Mouse (Mus musculus) liver, adult (tissue): ENCODE results near the gene Rtel1.

Source experiments
- GATA4 ChIP-seq: IDR thresholded peaks from 2 replicates; pipeline ENCODE4 v1.6.1; 2014; ENCODE audit warnings: mild to moderate bottlenecking, low read length; ENCODE audit not compliant: insufficient replicate concordance

Rtel1 gene

GRCm38 (mm10) chr2:181312435-181312834 is 7.1 kb upstream of the Rtel1 start:
- no peak for TF ChIP-seq GATA4

- TF ChIP-seq GATA4, result no peak
Measured at GRCm38 (mm10) chr2:181313006-181313343, 6.6 kb upstream of the Rtel1 start.

GRCm38 (mm10) chr2:181313344-181314079 is 6.0 kb upstream of the Rtel1 start:
- no peak for TF ChIP-seq GATA4

GRCm38 (mm10) chr2:181314080-181314810 is 5.3 kb upstream of the Rtel1 start, which contains the start of gene Stmn3:
Gene Stmn3 (minus strand): TSS chr2:181314500.
- TF ChIP-seq GATA4, result no peak

- no peak for TF ChIP-seq GATA4
Measured at GRCm38 (mm10) chr2:181320103-181320499, 562 bp downstream of the Rtel1 start.

- TF ChIP-seq GATA4, result no peak
Measured at GRCm38 (mm10) chr2:181322136-181322535, 2.6 kb downstream of the Rtel1 start.

- TF ChIP-seq GATA4, result no peak
Measured at GRCm38 (mm10) chr2:181326098-181326497, 6.6 kb downstream of the Rtel1 start.

- no peak for TF ChIP-seq GATA4
Measured at GRCm38 (mm10) chr2:181332542-181332941, 13.0 kb downstream of the Rtel1 start.

- no peak for TF ChIP-seq GATA4
Measured at GRCm38 (mm10) chr2:181334023-181334422, 14.5 kb downstream of the Rtel1 start.

- TF ChIP-seq GATA4, result no peak
Measured at GRCm38 (mm10) chr2:181340426-181340825, 20.9 kb downstream of the Rtel1 start.

- no peak for TF ChIP-seq GATA4
Measured at GRCm38 (mm10) chr2:181342766-181343165, 23.2 kb downstream of the Rtel1 start.

- TF ChIP-seq GATA4, result no peak
Measured at GRCm38 (mm10) chr2:181356780-181357179, 37.2 kb downstream of the Rtel1 start.

- no peak for TF ChIP-seq GATA4
Measured at GRCm38 (mm10) chr2:181363946-181364345, 44.4 kb downstream of the Rtel1 start.

- no peak for TF ChIP-seq GATA4
Measured at GRCm38 (mm10) chr2:181364487-181364859, 44.9 kb downstream of the Rtel1 start.

- TF ChIP-seq GATA4, result no peak
Measured at GRCm38 (mm10) chr2:181364860-181365596, 45.5 kb downstream of the Rtel1 start, which contains the start of the genes Zgpat and Arfrp1. Gene Zgpat (plus strand): TSS chr2:181364928. Gene Arfrp1 (minus strand): TSS chr2:181365404.

GRCm38 (mm10) chr2:181365655-181366075 is 46.1 kb downstream of the Rtel1 start:
- no peak for TF ChIP-seq GATA4

GRCm38 (mm10) chr2:181370001-181370400 is 50.5 kb downstream of the Rtel1 start:
- no peak for TF ChIP-seq GATA4
